Mouse (Mus musculus) thymus, postnatal 0 days (tissue): ENCODE results near the gene Dnah9. TPM values are rescaled to one million over a fixed set of nuclear protein-coding genes. Genes with fewer than 3 reads are reported as not detected.

Experiments used
- DNase-seq: peaks from one replicate; pipeline ENCODE4 v3.0.0-alpha.2; 2015; ENCODE audit warnings: low spot score
- polyA plus RNA-seq: library from polyadenylated mRNA; unstranded; fragments of >200 nt; fragmentation: Nextera tagmentation; extraction: Ambion mirVana; gene quantifications from 2 replicates; pipeline ENCODE4 v1.2.1, GENCODE M21; 2015

Dnah9 gene
- polyA plus RNA-seq, 1 experiment from 2014 or later, result 1.2 TPM

DNA sequence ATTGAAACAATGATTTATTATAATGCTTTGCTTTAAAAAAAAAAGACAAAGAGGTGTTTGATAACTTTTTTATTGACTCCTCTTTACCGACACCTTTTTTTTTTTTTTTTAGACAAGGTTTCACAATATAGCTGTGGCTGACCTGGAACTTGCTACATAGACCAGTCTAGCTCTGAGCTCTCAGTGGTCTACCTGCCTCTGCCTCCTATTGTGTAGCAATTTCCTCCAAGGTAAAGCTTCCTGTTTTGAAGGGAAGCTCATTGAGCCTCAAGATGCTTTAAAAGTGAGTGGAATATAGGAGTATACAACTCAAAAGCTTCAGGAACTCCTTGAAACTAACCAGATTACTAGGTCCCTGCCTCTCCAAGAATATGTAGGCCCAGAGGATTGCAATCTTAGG is 372.5 kb downstream of the Dnah9 start:
- no peak for DNase-seq

DNA sequence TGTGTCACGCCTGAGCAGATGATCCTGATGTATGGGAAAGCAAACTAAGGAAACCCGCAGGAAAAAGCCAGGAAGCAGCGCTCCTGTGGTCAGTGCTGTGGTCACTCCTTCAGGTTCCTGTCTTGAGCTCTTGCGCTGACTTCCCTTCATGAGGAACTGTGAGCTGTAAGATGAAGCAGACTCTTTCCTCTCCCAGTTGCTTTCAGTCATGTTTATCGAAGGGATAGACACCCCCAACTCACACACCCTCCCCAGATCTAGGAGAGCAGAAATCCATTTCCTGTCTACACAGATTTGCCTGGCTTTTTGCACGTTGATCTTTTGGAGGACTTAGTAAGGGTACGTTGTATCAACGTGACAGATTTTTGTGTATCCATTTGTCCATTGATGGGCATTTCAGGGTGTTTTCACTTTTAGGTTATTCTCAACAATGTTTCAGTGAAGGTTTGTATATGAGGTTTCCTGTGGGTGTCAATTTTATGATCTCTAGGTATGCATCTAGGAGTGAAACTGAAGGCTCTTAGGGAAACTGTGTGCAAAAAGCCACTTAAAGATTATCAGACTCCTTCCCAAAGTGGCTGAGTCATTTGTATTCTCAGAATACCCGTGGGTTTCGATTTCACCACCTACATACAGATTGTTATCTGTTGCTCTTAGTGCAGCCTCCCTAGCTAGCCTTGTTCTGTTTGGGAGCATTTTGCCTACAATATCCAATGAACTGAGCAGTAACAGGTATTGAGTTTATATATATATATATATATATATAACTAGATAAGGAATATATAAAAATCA is 373.7 kb downstream of the Dnah9 start:
- DNase-seq, result no peak

DNA sequence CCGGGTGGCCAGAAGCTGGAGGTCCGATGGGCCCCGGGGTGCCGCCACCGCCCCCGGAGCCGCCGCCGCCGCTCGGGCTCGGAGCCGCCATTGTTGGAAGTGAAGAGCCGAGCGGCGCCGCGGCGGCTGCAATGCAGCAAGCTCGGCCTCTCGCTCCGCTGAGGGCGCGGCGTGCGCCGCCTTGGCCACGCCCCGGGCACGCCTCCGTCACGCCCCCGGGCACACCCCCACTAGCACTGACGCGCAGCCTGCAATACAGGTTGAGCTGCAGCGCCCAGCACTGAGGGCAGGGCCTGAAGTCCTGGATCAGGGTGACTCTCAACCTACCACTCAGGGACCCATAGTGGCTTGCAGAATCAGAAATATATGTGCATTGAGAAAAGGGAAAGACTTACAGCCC is 380.2 kb downstream of the Dnah9 start, which contains the start of gene Map2k4:
Gene Map2k4, minus strand, starts transcription at position 144 of the 400 bp plus-strand sequence.
- peak; percentile 93 for DNase-seq

DNA sequence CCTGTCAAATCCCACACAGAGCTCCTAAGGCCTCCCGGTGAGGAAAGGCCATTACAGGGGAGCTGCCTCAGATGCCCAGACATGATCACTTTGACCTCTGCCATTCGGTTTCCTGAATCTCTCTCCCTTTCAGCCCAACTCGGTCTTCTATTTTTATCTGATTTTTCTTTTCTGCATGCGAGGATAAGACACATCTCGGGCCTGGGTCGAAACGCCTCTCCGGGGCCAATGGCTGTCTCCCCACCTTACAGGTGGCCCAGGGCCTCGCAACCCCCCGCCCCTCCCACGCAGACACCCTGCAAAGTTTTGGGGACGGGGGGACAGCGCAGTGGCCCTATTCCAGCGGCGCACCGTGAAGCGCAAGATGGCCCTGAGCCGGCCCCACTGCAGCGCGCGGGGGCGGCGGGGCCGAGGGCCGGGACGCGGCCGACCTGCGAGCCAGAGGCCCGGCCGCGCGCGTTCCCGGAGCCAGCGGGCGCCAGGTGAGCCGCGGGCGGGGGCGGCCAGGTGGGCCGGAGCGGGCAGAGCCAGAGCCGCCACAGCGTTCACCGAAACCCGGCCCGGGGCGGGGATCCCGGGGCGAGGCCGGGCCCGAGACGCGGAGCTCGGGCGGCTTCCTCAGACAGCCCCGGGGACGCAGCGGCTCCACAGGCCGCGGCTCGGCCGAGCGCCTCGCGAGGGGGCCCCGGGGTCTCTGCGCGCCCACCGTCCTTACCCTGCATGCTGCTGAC is 380.8 kb downstream of the Dnah9 start:
- no peak for DNase-seq

DNA sequence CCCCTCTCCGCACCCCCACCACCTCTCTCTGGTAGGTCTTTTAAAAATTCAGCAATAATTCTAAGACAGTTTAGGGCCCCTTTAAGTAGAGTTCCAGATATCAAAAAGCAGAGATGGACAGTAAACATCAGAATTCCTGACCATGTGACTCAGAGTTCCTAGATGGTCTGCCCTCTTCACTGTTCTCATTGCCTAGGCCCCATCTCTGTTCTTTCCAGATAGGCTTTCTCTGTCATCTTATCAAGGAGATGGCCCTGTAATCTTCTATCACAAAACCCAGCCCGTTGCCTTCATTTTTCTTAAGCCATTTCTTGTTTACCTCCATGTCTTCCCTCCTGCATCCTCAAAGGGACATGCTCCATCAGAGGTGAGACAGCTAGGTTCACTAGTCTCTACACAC is 382.2 kb downstream of the Dnah9 start:
- no peak for DNase-seq

DNA sequence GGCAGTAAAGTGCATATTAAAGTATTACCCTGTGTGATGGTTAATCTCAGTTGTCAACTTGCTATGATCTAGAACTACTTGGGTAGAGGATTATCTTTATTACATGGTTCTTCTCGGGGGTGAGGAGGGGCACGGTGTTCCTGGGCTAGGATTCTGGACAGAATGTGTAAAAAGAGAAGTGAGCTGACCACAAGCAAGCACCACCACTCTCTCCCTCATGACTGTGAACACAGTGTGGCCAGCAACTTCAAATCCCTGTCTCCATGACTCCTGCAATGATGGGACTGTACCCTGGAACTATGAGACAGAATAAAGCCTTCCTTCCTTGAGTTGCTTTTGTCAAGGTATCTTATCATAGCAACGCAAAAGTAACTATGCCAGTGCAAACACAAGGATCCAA is 386.8 kb downstream of the Dnah9 start:
- DNase-seq, result no peak
